Mouse (Mus musculus) heart, embryonic 16.5 days (tissue): ENCODE measurements around the gene Ccdc13. TPM values are rescaled to one million over a fixed set of nuclear protein-coding genes. Genes with fewer than 3 reads are reported as not detected.

Experiments
- ATAC-seq: fragments of 200-750 bp; cut with Nextera tagmentation; replicated peaks from 2 replicates; pipeline ENCODE4 v1.8.0; 2017; ENCODE audit warnings: moderate number of reproducible peaks; ENCODE audit not compliant: insufficient read depth, low FRiP score; ENCODE audit errors: extremely low read depth
- H3K27ac ChIP-seq: fragments of 300-500 bp; sonication (generic); 2 replicates; pipeline ENCODE4 v1.5.1; 2014; ENCODE audit warnings: mild to moderate bottlenecking, low read length, control low read depth, moderate library complexity
- H3K27me3 ChIP-seq: fragments of 300-500 bp; sonication (generic); 2 replicates; pipeline ENCODE4 v1.6.1; 2014; ENCODE audit warnings: low read length, mixed read lengths; ENCODE audit not compliant: control insufficient read depth, insufficient read depth
- H3K36me3 ChIP-seq: fragments of 300-500 bp; sonication (generic); 2 replicates; pipeline ENCODE4 v1.6.1; 2014; ENCODE audit not compliant: control insufficient read depth, insufficient read depth
- H3K4me1 ChIP-seq: fragments of 300-500 bp; sonication (generic); 2 replicates; pipeline ENCODE4 v1.6.1; 2014; ENCODE audit warnings: low read length, mixed read lengths; ENCODE audit not compliant: control insufficient read depth, insufficient read depth
- H3K4me2 ChIP-seq: fragments of 300-500 bp; sonication (generic); 2 replicates; pipeline ENCODE4 v1.6.1; 2014; ENCODE audit warnings: low read depth, mild to moderate bottlenecking, control low read depth, low read length
- H3K4me3 ChIP-seq: fragments of 300-500 bp; sonication (generic); 2 replicates; pipeline ENCODE4 v1.5.1; 2014; ENCODE audit warnings: mild to moderate bottlenecking, control low read depth, low read length
- H3K9ac ChIP-seq: fragments of 300-500 bp; sonication (generic); 2 replicates; pipeline ENCODE4 v1.6.1; 2014; ENCODE audit warnings: low read length, control low read depth
- H3K9me3 ChIP-seq: fragments of 300-500 bp; sonication (generic); replicated peaks from 2 replicates; pipeline ENCODE4 v1.6.1; 2016; ENCODE audit warnings: low read length; ENCODE audit not compliant: control insufficient read depth
- WGBS: fragments of 180-500 bp; shearing (Covaris S2); extraction: QIAGEN DNeasy Blood & Tissue Kit; methylation state at CpG from one replicate; pipeline ENCODE4 v1.1.7; 2014; 5-methylcytosine and 5-hydroxymethylcytosine counted together
- polyA plus RNA-seq: library from polyadenylated mRNA; unstranded; fragments of >200 nt; fragmentation: Nextera tagmentation; extraction: Ambion mirVana; gene quantifications from 2 replicates; pipeline ENCODE4 v1.2.1, GENCODE M21; 2015

Ccdc13 gene
- polyA plus RNA-seq, result 0.34 and 0.42 TPM in 2 replicates

DNA sequence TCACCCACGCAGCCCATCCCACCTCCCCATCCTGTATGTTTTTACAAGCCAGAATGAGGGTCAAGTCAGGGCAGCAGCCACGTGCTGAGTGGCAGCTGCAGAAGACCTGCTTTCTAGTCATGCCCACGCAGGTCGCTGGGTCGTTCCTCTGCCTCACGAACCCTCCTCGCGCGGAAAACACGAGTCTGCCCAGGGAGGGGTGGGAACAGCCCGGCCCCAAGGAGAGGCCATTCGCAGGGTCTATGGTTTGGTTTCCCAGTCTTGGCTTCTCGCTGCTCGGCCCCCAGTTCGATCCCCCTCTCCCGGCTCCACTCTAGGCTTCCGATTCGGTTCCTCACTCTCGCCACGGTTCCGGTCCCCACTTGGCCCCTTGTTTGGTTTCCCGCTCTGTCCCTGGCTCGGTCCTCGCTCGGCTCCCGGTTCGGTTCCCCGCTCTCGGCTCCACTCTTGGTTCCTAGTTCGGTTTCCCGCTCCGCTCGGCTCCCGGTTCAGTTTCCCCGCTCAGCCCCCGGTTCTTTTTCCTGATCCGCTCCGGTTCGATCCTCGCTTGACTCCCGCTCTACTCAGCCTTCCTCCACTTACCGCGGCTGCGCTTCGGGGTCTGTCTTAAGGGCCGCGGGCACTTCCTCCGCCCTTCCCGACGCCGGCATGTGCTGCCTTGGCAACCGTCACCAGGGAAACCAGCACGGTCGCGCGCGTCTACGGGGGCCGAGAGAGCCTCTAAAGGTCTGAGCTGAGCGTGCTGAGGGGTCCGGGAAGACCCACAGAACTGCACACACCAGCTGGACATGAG is at the start of gene Ccdc13:
Gene Ccdc13 (minus strand): TSS at position 633 of the 793 bp plus-strand sequence.
- H3K4me1 ChIP-seq, result no peaks in the 10 kb centered on the region
- no peaks in the 10 kb centered on the region for H3K36me3 ChIP-seq
- H3K9ac ChIP-seq, result peak within 1 kb of the TSS; percentile 67
- H3K4me2 ChIP-seq, result peak within 1 kb of the TSS; percentile 96
- no peak within 1 kb of the TSS for H3K27ac ChIP-seq
- peak; percentile 68 for ATAC-seq
- H3K9me3 ChIP-seq, result peaks cover 9% of the 10 kb centered on the region
- WGBS, result 6% methylated on average over 61 of the region's 61 CpGs
- no peaks in the 10 kb centered on the region for H3K27me3 ChIP-seq
- H3K4me3 ChIP-seq, result peak within 1 kb of the TSS; percentile 61

DNA sequence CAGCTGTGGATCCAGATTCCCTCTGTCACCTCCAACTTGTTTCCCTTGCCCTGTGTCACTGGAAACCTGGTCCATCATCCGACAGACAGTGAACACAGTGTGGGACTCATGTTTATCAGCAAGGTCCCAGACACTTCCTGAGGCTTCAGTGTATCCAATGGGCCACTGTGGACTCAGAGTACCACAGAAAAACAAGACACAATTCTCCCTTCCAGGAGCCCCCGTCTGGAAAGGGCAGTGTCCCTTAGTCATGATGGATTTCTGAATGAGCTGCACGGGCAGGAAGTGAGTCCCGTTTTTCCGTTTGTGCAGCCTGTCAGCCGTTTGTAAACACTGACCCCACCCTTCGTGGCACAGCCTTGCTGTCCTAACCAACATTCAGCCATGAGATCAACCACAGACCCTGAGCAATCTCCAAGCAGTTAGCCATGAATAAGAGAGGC is 42.8 kb upstream of the Ccdc13 start:
- Histone ChIP-seq H3K4me3 (no peak overlapping the region), H3K9me3 (no peaks in the 10 kb centered on the region), H3K4me2 (no peak overlapping the region), H3K27me3 (no peaks in the 10 kb centered on the region), H3K4me1 (no peaks in the 10 kb centered on the region), H3K9ac (no peak overlapping the region), H3K36me3 (no peaks in the 10 kb centered on the region), H3K27ac (peak overlapping the region; percentile 27; the same call in 1 of the 2 replicates)
- no peak for ATAC-seq
- WGBS, result 43% methylated on average over 7 of the region's 7 CpGs

DNA sequence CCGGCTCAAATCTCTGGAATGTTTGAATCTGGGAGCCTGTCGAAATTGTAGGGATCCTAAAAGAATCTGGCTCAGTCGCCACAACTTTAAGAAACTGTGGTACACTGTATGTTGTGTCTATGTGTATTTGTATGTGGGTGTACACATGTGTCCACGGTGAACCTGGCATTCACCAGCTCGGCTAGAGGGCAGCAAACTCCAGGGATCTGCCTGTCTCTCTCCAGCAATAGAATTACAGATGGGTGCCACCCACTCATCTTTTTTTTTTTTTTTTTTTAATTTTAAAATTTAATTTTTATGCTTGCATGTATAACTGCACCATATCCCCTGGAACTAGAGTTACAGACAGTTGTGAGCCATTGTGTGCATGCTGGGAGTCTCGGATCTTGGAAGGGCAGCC is 42.0 kb upstream of the Ccdc13 start:
- Histone ChIP-seq H3K9me3 (no peaks in the 10 kb centered on the region), H3K9ac (no peak overlapping the region), H3K27me3 (no peaks in the 10 kb centered on the region), H3K27ac (peak overlapping the region; percentile 27; the same call in 1 of the 2 replicates), H3K4me3 (no peak overlapping the region), H3K4me2 (no peak overlapping the region), H3K4me1 (no peaks in the 10 kb centered on the region), H3K36me3 (no peaks in the 10 kb centered on the region)
- no peak for ATAC-seq
- WGBS, result 62% methylated on average over 6 of the region's 6 CpGs

DNA sequence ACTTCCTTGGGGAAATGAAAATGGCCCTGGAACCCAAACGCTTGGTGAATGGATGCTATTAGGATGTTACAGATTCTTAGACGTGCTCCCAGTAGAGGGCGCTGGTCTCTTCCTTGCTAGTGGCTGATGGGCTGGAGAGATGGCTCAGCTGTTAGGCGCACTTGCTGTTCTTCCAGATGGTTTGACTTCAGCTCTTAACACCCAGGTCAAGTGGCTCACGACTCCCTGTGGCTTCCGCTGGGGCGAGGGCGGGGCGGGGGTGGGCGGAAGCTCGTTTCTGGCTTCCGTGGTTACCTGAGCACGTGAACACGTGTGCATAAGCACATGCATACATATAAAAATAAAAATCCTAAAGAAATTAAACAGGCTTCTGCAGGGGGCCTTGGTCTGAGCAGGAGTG is 41.6 kb upstream of the Ccdc13 start:
- no peaks in the 10 kb centered on the region for H3K4me1 ChIP-seq
- H3K4me2 ChIP-seq, result peak overlapping the region; percentile 40
- WGBS, result 22% methylated on average over 14 of the region's 14 CpGs
- no peak overlapping the region for H3K27ac ChIP-seq
- no peak overlapping the region for H3K9ac ChIP-seq
- no peaks in the 10 kb centered on the region for H3K36me3 ChIP-seq
- ATAC-seq, result no peak; the same call in 1 of the 2 replicates
- no peak overlapping the region for H3K4me3 ChIP-seq
- no peaks in the 10 kb centered on the region for H3K27me3 ChIP-seq
- H3K9me3 ChIP-seq, result no peaks in the 10 kb centered on the region

DNA sequence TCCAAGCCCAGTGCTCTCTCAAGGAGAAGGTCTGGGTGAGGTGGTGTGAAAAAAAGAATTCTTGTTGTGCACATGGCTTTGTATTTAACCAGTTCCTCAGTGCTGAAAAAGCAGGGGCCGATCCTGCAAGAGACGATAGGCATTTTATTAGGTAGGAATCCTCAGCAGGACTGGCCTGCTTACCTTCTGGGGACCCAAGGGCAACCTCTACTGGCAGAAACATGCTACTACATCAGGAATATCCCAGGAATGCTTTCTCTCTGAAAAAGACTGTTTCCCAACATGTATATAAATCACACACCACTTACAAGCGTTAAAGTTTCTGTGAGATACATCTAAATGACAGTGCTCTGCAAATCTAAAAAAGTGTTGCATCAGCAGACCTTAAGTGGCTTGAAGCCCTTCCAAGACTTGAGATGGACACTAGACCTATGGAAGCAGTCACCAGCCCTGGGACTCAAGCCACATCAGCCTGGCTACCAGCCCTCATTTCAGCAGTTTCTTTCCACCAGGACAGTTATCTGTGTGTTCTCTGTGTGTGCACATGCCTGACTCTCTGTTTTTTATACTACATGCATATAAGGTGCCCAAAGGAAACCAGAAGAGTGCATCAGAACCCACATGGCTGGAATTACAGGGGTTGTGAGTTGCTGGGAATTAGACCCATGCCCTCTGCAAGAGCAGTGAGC is 37.9 kb upstream of the Ccdc13 start:
- no peaks in the 10 kb centered on the region for H3K9me3 ChIP-seq
- H3K27ac ChIP-seq, result no peak overlapping the region
- no peaks in the 10 kb centered on the region for H3K36me3 ChIP-seq
- 11% methylated on average over 3 of the region's 3 CpGs for WGBS
- H3K4me1 ChIP-seq, result no peaks in the 10 kb centered on the region
- ATAC-seq, result 0 out of 2 replicates have a peak, but pooled peaks have one; percentile 28
- no peak overlapping the region for H3K4me3 ChIP-seq
- H3K27me3 ChIP-seq, result no peaks in the 10 kb centered on the region
- H3K4me2 ChIP-seq, result no peak overlapping the region
- H3K9ac ChIP-seq, result no peak overlapping the region

DNA sequence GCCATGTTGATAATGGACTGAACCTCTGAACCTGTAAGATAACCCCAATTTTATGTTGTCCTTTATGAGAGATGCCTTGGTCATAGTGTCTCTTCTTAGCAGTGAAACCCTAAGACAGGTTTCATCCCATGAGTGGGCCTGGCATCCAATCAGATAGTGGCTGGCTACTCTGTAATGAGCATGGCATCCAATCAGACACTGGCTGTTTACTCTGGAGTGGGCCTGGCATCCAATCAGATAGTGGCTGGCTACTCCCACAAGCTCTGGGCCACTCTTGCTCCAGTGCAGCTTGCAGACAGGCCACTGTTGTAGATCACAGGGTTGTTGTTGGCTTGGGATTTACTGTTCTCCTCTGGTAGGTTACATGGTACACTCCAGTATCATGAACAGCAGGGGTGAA is 34.3 kb upstream of the Ccdc13 start:
- H3K27me3 ChIP-seq, result no peaks in the 10 kb centered on the region
- no peaks in the 10 kb centered on the region for H3K4me1 ChIP-seq
- no peak overlapping the region for H3K4me2 ChIP-seq
- H3K9me3 ChIP-seq, result no peaks in the 10 kb centered on the region
- no peaks in the 10 kb centered on the region for H3K36me3 ChIP-seq
- no peak overlapping the region for H3K4me3 ChIP-seq
- no peak overlapping the region for H3K27ac ChIP-seq
- no peak for ATAC-seq
- no peak overlapping the region for H3K9ac ChIP-seq

DNA sequence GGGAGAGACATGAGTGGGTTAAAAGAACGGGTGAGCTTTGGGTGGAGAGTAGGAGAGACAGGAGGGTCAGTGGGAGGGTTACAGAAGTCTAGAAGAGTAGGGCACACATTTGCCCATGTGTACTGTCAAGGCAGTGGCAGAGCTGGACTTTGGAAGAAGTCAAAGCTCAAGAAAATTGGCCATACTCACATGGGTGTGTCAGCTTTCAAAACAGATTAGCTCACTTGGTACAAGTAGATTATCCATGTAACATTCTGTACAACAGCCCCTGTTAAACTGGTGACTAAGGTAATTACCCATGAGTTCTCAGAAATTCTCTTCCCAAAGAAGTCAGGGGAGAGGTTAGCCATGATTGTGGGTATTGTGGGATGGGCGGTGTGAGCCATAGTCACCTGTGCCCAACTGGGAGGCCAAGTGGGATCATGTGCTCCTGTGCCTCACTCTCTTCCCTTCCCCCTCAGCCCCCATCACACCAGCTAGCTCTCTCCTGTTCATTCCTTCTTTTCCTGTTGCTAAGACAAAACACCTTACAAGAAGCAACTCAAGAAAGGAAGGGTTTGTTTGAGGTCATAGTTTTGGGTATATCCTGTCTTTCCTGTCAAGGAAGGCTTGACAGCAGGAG is 32.9 kb upstream of the Ccdc13 start:
- 68% methylated on average over 2 of the region's 2 CpGs for WGBS
- no peak overlapping the region for H3K4me3 ChIP-seq

DNA sequence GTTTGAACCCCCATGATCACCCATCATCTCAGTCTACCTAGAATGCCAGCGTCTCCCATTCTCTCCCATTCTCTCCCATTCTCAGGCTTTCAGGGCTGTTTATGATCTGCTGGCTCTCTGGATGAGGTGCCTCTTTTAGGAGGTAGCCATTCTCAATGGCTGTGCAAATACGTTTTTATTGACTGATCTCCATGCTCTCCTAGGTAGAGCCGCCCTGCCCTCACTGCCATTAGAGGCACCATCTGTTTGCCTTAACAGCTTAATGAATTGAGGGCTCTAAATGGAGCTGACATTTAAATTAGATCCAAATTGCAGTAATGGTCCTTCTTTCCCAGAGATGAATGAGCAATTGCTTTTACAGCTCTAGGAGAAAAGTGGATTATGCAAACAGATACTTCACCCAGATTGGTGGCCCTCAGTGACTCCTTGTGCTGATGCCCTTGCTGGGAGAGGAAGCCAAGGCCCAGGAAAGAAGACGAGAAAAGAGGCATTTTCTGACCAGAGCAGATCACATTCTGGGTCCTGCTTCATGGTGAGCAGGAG is 30.8 kb upstream of the Ccdc13 start:
- WGBS, result 60% methylated on average over 4 of the region's 4 CpGs
- Histone ChIP-seq H3K27me3 (no peaks in the 10 kb centered on the region), H3K4me2 (no peak overlapping the region), H3K36me3 (no peaks in the 10 kb centered on the region), H3K4me1 (no peaks in the 10 kb centered on the region), H3K27ac (no peak overlapping the region), H3K9me3 (no peaks in the 10 kb centered on the region), H3K4me3 (no peak overlapping the region), H3K9ac (no peak overlapping the region)
- no peak for ATAC-seq

More for the DNA sequence above, 32.9 kb upstream of the Ccdc13 start:
- Histone ChIP-seq H3K9me3 (no peaks in the 10 kb centered on the region), H3K4me2 (no peak overlapping the region), H3K36me3 (no peaks in the 10 kb centered on the region), H3K27me3 (no peaks in the 10 kb centered on the region), H3K9ac (no peak overlapping the region), H3K27ac (no peak overlapping the region), H3K4me1 (no peaks in the 10 kb centered on the region)
- no peak for ATAC-seq
